Mouse (Mus musculus): ENCODE data around the gene Relb.
A peak's percentile ranks its signal among the peaks of the same experiment; 100 is the strongest.

Gene Relb

GRCm38 (mm10) chr7:19578436-19578835, 50.8 kb downstream of the Relb start:
- no peak for DNase-seq

- DNase-seq = no peak
Observed at GRCm38 (mm10) chr7:19577877-19578414, 51.3 kb downstream of the Relb start.

- peak; percentile 59 to 65 for DNase-seq
Observed at GRCm38 (mm10) chr7:19577141-19577852, 51.9 kb downstream of the Relb start, which contains the start of the genes Zfp296 and Gemin7. Zfp296 (plus strand) TSS chr7:19577287. Gemin7 (minus strand) TSS chr7:19577595.

DNA sequence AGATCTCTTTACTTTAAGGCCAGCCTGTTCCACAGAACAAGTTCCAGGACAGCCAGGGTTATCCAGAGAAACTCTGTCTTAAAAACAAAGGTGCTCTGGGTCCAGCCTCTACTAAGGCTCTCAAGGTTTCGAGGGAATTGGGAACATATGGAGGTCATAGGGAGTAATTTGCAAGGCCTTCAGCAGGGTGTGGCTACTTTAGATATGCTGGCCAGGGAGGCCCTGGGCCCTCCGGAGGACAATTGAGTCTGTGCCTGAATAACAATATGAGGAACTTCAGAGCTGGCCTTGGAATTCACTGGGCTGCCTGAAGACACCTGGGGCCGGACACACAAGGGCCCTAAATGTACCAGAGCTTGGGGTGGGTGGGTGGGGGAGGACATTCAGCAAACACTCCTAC, 53.7 kb downstream of the Relb start:
- no peak for DNase-seq

DNA sequence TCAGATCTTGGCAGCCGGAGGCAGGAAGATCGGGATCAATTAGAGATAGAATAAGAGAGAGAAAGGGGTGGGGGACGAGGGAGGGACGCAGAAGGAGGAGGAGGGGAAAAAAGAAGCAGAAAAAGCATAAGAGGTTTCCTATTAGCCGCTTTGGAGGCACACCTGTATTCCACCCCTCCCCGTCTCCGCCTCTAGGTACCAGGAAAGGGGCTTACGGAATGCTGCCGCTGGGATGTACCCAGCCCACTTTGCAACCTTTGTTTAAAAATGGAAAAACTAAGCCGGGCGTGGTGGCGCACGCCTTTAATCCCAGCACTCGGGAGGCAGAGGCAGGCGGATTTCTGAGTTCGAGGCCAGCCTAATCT, 55.5 kb downstream of the Relb start:
- DNase-seq = no peak

DNA sequence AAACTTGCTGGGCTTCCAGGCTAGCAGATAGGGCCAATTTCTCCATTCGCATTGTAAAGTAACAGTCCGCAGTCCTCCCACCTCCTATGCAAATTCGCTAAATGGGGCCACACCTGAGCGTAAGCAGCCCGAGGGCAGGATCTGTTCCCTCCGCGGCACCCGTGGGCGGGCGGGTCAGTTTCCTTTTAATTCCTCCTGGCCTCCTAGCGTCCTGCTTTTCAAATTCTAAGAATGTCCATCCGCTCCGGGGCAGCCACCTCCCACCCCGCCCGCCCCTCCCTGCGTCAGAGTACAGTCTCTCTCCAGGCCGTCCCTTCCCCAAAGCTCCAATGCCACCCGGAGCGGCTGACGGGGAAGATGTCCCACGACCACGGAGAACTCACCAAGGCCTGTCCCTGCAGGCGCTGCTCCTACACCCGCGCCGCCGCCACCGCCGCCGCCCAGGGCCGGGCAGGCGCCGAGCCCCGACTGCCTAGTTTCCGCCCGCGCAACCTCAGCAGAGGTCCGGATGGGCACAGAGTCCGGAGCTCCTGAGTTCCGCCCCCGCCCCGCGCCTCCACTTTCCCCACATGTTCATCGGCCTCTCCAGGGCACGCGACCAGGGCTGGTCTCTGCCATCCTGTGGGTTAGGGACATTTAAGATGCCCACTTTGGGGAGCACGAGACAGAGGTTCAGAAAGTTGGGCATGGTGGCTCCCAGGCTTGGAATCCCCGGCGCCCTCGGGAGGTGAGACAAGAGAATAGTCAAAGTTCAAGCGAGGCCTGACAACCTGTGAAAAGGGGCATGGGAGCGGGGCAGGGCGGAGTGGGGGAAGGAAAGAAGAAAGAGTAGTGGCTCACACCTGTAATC, 56.1 kb downstream of the Relb start:
- DNase-seq = peak; percentile 59 to 75

DNA sequence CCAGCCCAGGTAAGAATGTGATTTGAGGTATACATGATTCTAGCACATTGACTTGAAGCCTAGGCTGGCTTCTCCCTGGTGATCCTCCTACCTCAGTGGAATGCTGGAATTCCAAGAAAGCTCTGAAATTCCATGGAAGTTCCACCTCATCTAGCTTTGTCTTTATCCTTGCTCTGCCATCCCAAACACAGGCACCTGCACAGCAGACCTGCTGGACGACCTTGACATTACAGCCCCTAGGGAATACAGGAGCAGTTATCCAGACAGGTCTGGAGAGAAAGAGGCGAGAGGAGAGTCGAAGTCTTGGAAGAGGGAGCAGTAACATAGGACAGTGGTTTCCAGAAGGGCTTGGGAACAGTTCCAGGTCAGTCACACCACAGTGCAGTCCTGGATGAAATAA, 59.6 kb downstream of the Relb start:
- no peak for DNase-seq

DNA sequence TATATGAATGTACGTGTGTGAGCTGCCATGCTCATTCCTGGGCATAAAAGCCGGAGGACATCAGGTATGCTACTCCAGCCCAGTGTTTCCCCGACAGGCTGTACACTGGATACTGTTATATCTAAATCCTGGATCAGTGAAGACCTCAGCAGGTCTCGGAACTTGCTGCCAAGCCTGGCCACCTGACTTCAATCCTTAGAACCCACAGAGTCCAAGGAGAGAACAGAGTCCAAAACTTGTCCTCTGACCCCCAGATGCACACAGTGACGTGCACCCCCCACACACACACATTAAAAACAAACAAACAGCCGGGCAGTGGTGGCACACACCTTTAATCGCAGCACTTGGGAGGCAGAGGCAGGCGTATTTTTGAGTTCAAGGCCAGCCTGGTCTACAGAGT, 61.8 kb downstream of the Relb start:
- DNase-seq = peak; percentile 75 to 79

DNA sequence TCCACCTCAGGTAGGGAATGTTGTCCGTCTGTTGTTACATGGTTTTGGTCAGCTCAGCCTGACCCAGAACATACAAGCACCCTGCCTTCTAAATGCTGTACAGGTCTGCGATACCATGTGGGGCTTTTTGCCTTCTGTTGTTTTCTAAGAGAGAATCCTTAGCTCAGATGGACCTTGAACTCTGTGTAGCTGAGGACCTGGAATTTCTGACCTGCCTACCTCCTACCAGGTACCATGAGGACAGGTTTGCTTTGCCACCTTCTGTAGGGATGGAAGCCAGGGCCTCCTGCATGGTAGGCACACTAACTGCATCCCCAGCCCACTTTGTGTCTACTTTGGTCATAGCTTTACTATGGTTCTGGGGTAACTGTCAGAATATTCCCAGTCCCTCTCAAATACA, 63.4 kb downstream of the Relb start:
- DNase-seq = no peak

DNA sequence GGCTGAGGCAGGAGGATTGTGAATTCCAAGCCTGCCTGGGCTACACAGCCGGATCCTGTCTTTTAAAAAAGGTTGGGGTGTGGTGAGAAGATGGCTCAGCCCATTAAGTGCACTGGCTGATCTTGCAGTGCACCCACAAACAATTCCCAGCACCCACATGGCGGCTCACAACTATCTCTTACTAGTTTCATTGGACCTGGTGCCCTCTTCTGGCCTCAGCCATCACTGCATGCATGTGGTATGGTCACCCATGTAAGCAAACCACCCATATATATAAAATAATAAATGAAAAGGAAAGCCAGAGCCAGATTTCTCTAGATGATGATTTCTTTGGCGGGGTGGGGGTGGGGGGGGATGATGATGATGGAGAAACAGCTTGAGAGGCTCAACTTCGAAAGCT, 64.8 kb downstream of the Relb start:
- DNase-seq = no peak

DNA sequence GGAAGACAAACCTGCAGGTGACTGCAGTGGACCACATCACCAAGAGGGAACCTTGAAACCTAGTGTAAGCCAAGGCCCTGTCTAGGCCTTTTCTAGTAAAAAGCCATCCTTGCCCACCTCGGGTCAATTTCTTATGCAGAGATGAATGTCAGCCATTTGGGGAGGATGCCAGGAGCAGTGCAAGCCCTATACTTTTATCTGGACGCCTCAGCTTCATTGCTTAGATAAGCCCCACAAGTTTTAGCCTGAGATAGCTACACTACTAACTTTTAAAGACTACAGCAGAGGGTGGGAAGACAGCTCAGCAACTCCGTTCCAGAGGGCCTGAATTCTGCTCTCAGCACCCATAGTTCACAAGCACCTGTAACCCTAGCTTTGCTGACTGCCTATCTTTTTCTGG, 65.4 kb downstream of the Relb start:
- DNase-seq = no peak

- peak in 1 of 2 experiments; percentile 61 for DNase-seq
Observed at GRCm38 (mm10) chr7:19562643-19563410, 66.4 kb downstream of the Relb start, which contains the start of gene Ppp1r37. Ppp1r37 (minus strand) TSS chr7:19563076.

GRCm38 (mm10) chr7:19561765-19562642, 67.2 kb downstream of the Relb start:
- DNase-seq = peak; percentile 79 to 86

DNA sequence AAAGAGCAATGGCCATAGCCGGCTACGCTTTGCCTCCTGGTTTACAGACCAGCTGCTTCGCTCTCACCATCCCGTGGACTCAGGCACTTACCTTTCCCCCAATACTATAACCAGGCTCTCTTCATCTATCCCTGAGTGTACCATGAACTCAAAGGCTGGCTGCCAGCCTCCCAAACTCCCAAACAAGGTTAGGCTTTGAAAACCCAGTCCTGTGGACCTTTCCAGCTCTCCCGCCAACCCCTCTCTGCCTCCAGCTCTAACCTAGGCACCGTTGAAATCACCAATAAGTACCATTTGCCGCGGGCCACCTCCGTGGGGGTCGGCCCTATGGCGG, 67.8 kb downstream of the Relb start:
- no peak for DNase-seq

GRCm38 (mm10) chr7:19560491-19561260, 68.6 kb downstream of the Relb start:
- no peak for DNase-seq

DNA sequence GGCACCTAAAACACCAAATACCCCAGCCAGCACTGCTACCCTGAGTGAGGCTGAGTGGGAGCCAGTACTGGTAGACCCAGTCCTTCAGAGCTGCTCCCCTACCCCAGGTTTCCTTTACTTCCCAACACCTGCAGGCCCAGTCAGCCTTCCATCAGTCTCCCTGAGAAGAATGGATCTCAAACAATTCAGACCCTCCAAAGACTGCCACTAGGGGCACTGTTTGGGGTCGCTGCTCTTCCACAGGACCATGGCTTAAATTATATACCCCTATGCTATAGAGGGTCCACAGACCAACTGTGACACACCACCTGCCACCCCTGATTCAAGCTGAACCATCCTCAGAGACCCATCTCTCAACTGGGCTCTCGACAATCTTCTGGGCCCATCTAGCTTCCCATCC, 70.3 kb downstream of the Relb start:
- no peak for DNase-seq

DNA sequence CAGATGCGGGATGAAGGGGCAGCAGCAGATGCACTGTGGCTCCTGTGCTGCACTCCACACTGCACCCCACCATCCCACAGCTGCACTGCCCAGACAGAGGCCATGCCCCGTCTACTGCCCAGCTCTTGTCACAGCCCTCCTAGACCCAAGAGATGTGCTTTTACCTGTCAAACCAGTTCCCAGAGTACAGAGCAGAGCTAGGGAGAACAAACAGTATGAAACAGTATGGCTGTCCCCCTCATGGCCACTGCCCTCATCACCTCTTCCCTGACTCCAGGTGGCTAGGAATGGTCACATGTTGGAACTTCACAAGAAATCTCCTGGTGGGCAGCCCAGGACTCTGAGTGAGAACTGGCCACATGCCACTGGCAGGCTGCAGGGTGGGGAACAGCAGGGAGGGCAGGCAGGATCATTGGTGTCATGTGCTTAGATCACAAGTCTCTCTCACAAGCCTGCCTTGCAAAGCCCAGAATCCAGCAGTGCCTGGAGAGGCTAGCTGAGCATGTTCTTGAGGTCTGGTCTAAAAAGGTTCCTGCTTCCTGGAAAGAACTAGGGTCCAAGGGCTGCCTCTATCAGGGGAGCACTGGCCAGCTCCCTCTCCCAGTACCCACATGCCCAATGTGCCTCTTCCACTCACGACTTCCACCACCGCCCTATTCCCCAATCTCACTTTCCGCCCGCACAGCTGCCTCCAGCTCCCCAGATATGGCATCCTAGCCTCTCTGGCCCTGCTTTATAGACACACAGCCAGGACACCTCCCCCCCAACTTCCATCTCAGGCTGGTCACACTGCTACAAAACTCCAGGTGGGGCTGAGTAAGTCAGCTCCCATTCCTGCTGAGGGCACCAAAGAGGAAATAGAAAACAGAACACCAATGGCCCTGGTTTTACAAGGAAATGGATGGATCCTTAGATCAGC, 71.0 kb downstream of the Relb start:
- no peak for DNase-seq

- DNase-seq = peak; percentile 44 to 54
Observed at GRCm38 (mm10) chr7:19557086-19557485, 72.2 kb downstream of the Relb start.

Measured in kidney, adult 8-10 months (tissue).